Mouse (Mus musculus) liver, embryonic 11.5 days (tissue): ENCODE measurements around the gene Prkag2. TPM values are rescaled to one million over a fixed set of nuclear protein-coding genes. Genes with fewer than 3 reads are reported as not detected.

Experiments
- ATAC-seq: fragments of 200-750 bp; cut with Nextera tagmentation; replicated peaks from 2 replicates; pipeline ENCODE4 v1.8.0; 2017; ENCODE audit warnings: moderate number of reproducible peaks, mild to moderate bottlenecking, moderate TSS enrichment, moderate library complexity; ENCODE audit not compliant: low FRiP score
- DNase-seq: peaks from one replicate; pipeline ENCODE4 v3.0.0-alpha.2; 2017; ENCODE audit warnings: low spot score
- H3K27ac ChIP-seq: fragments of 300-500 bp; sonication (generic); 2 replicates; pipeline ENCODE4 v1.5.1; 2014; ENCODE audit warnings: mild to moderate bottlenecking, low read depth, low read length, control low read depth
- H3K27me3 ChIP-seq: fragments of 300-500 bp; sonication (generic); replicated peaks from 2 replicates; pipeline ENCODE4 v1.6.1; 2014; ENCODE audit warnings: low read length, mixed read lengths; ENCODE audit not compliant: control insufficient read depth, insufficient read depth
- H3K36me3 ChIP-seq: fragments of 300-500 bp; sonication (generic); 2 replicates; pipeline ENCODE4 v1.6.1; 2014; ENCODE audit warnings: mild to moderate bottlenecking, low read length, moderate library complexity, mixed read lengths; ENCODE audit not compliant: control insufficient read depth, insufficient read depth
- H3K4me1 ChIP-seq: fragments of 300-500 bp; sonication (generic); replicated peaks from 2 replicates; pipeline ENCODE4 v1.6.1; 2014; ENCODE audit warnings: low read length, mixed read lengths; ENCODE audit not compliant: control insufficient read depth, insufficient read depth
- H3K4me2 ChIP-seq: fragments of 300-500 bp; sonication (generic); 2 replicates; pipeline ENCODE4 v1.6.1; 2014; ENCODE audit warnings: mild to moderate bottlenecking, control low read depth, moderate library complexity
- H3K4me3 ChIP-seq: fragments of 300-500 bp; sonication (generic); 2 replicates; pipeline ENCODE4 v1.5.1; 2014; ENCODE audit warnings: low read depth, low read length, control low read depth
- H3K9ac ChIP-seq: fragments of 300-500 bp; sonication (generic); 2 replicates; pipeline ENCODE4 v1.6.1; 2014; ENCODE audit warnings: low read depth, low read length, control low read depth
- H3K9me3 ChIP-seq: fragments of 300-500 bp; sonication (generic); 2 replicates; pipeline ENCODE4 v1.6.1; 2016; ENCODE audit warnings: low read length, inconsistent platforms, mixed read lengths; ENCODE audit not compliant: control insufficient read depth
- WGBS: fragments of 180-500 bp; shearing (Covaris S2); extraction: QIAGEN DNeasy Blood & Tissue Kit; methylation state at CpG from one replicate; pipeline ENCODE4 v1.1.7; 2014; 5-methylcytosine and 5-hydroxymethylcytosine counted together
- polyA plus RNA-seq: library from polyadenylated mRNA; unstranded; fragments of >200 nt; fragmentation: Nextera tagmentation; extraction: Ambion mirVana; gene quantifications from 2 replicates; pipeline ENCODE4 v1.2.1, GENCODE M21; 2014

Gene Prkag2
- 12.8 and 15.8 TPM in 2 replicates for polyA plus RNA-seq

GRCm38 (mm10) chr5:25100516-25101125, at the start of gene Prkag2:
Gene Prkag2 (minus strand): TSS chr5:25100642.
- ATAC-seq: peak; percentile 58
- peaks cover 48% of the 10 kb centered on the region for H3K27me3 ChIP-seq
- no peaks in the 10 kb centered on the region for H3K9me3 ChIP-seq
- peak within 1 kb of the TSS; percentile 86 for H3K4me2 ChIP-seq
- H3K4me1 ChIP-seq: no peaks in the 10 kb centered on the region
- H3K36me3 ChIP-seq: no peaks in the 10 kb centered on the region
- under 1% methylated on average over 50 of the region's 50 CpGs for WGBS
- H3K4me3 ChIP-seq: peak within 1 kb of the TSS; percentile 57
- H3K27ac ChIP-seq: no peak within 1 kb of the TSS
- H3K9ac ChIP-seq: peak within 1 kb of the TSS; percentile 56
- DNase-seq: peak; percentile 70

DNA sequence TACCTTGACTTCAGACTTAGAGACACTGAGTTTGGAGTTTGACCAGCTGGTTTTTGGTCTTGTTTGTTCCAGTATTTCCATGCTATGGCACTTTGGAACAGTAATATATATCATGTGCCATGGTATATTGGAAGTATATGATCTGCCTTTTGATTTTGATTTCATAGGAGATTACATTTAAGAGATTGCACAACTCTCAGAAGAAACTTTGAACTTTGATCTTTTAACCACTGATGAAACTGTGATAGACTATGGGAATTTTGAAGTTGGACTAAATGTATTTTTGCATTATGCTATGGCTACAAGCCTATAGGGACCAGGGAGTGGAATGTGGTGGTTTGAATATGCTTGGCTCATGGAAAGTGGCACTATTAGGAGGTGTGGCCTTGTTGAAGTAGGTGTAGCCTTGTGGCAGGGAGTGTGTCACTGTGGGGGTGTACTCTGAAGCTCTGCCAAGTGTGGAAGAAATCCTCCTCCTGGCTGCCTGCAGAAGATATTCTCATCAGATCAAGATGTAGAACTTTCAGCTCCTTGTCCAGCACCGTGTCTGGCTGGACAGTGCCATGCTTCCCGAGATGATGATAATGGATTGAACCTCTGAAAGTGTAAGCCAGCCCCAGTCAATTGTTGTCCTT, 49.0 kb upstream of the Prkag2 start:
- Histone ChIP-seq H3K9me3 (no peaks in the 10 kb centered on the region), H3K27me3 (no peaks in the 10 kb centered on the region), H3K36me3 (no peaks in the 10 kb centered on the region), H3K9ac (no peak overlapping the region), H3K27ac (no peak overlapping the region), H3K4me2 (no peak overlapping the region), H3K4me1 (no peaks in the 10 kb centered on the region), H3K4me3 (no peak overlapping the region)
- ATAC-seq (no peak), DNase-seq (peak; percentile 15)
- 62% methylated on average over 2 of the region's 2 CpGs for WGBS

DNA sequence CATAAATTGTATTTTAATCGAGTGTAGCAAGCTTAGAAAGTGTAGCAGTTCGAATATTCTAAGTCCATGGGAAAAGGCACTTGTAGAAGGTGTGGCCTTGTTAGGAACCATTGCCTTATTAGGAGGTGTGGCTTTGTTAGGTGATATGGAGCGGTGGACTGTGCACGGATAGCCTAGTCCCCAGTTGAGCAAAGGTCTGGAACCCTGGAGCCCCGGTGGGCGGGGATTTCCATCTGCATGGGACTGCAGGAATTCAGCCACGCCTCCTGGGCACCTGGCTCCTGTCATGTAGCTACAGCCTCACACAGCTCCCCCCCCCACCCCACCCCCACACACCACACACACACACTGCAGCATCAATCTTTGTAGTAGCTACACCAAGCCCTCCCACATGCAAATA, 46.3 kb upstream of the Prkag2 start:
- H3K27me3 ChIP-seq: no peaks in the 10 kb centered on the region
- ATAC-seq: no peak
- no peak overlapping the region for H3K9ac ChIP-seq
- no peak overlapping the region for H3K4me3 ChIP-seq
- H3K27ac ChIP-seq: no peak overlapping the region
- H3K4me2 ChIP-seq: no peak overlapping the region
- no peaks in the 10 kb centered on the region for H3K9me3 ChIP-seq
- H3K4me1 ChIP-seq: no peaks in the 10 kb centered on the region
- no peaks in the 10 kb centered on the region for H3K36me3 ChIP-seq
- DNase-seq: peak; percentile 12
- WGBS: 79% methylated on average over 7 of the region's 7 CpGs

DNA sequence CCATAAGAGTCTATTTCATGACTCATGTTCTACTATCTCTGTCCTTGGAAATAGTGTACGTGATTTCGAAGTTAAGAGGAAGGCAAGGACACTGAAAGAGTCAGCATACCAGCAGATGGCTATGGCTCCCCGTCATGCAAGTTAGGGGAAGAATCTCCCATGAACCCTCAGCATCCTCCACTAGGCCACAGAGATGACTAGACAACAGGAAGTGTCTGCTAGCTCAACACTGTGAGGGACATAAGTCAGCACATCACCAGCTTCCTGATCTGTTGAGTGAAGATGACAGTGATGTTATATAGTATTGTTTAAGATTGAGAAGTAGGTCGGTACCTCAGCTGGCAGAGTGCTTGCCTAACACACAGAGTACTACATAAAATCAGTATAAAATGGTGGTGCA, 27.4 kb upstream of the Prkag2 start:
- no peaks in the 10 kb centered on the region for H3K27me3 ChIP-seq
- H3K36me3 ChIP-seq: no peaks in the 10 kb centered on the region
- H3K27ac ChIP-seq: no peak overlapping the region
- no peak overlapping the region for H3K4me2 ChIP-seq
- 74% methylated on average over 4 of the region's 4 CpGs for WGBS
- H3K4me1 ChIP-seq: no peaks in the 10 kb centered on the region
- ATAC-seq: no peak
- DNase-seq: no peak
- no peak overlapping the region for H3K4me3 ChIP-seq
- H3K9ac ChIP-seq: no peak overlapping the region
- H3K9me3 ChIP-seq: no peaks in the 10 kb centered on the region

GRCm38 (mm10) chr5:25125884-25126560, 25.6 kb upstream of the Prkag2 start:
- H3K27me3 ChIP-seq: no peaks in the 10 kb centered on the region
- no peaks in the 10 kb centered on the region for H3K9me3 ChIP-seq
- H3K36me3 ChIP-seq: no peaks in the 10 kb centered on the region
- WGBS: 70% methylated on average over 3 of the region's 3 CpGs
- H3K4me2 ChIP-seq: no peak overlapping the region
- H3K27ac ChIP-seq: no peak overlapping the region
- no peak overlapping the region for H3K4me3 ChIP-seq
- H3K4me1 ChIP-seq: no peaks in the 10 kb centered on the region
- DNase-seq (peak; percentile 6), ATAC-seq (no peak)
- H3K9ac ChIP-seq: no peak overlapping the region

DNA sequence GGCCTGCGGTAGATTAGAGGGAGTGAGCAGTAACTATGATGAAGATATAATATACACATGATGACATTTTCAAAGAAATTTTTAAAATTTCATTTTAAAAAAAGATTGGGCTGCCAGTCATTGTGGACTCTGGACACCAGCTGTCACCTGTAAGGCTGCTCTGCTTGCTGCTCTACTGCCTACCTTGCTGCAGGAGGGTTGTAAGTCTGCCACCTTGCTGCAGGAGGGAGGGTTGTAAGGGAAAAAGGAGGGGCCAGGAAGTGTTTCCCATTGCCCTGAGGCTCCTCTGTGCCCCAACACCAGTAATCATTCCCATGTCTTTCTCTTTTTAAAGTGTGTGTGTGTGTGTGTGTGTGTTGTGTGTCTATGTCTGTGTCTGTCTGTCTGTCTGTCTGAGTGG, 22.1 kb upstream of the Prkag2 start:
- Histone ChIP-seq H3K9ac (no peak overlapping the region), H3K4me2 (no peak overlapping the region), H3K27me3 (no peaks in the 10 kb centered on the region), H3K27ac (no peak overlapping the region), H3K36me3 (no peaks in the 10 kb centered on the region), H3K9me3 (no peaks in the 10 kb centered on the region), H3K4me3 (no peak overlapping the region), H3K4me1 (no peaks in the 10 kb centered on the region)
- DNase-seq (peak; percentile 23), ATAC-seq (no peak)
- 74% methylated on average over 1 of the region's 1 CpGs for WGBS

DNA sequence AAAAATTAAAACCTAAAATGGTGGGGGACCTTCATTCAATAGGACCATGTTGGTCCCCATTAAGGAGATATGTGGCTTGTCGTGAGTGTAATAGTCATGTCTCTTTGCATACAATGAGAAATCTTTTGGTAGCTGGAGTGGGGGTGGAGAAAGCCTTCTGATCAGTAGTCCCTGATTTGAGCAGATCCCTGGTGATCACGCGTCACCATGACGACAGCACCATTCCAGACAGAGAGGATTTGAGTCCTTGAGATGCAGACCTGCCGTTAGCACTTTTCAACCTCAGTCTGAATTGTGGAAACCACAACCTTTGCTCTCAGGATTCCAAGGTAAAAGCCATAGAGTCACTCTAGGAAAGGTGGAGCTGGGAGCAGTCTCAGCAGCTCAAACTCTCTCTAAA, 18.7 kb upstream of the Prkag2 start:
- H3K36me3 ChIP-seq: no peaks in the 10 kb centered on the region
- H3K9ac ChIP-seq: no peak overlapping the region
- no peak overlapping the region for H3K4me2 ChIP-seq
- no peak overlapping the region for H3K27ac ChIP-seq
- no peak for DNase-seq
- no peaks in the 10 kb centered on the region for H3K27me3 ChIP-seq
- H3K4me3 ChIP-seq: no peak overlapping the region
- H3K4me1 ChIP-seq: no peaks in the 10 kb centered on the region
- H3K9me3 ChIP-seq: no peaks in the 10 kb centered on the region
- 81% methylated on average over 5 of the region's 5 CpGs for WGBS
- ATAC-seq: no peak

DNA sequence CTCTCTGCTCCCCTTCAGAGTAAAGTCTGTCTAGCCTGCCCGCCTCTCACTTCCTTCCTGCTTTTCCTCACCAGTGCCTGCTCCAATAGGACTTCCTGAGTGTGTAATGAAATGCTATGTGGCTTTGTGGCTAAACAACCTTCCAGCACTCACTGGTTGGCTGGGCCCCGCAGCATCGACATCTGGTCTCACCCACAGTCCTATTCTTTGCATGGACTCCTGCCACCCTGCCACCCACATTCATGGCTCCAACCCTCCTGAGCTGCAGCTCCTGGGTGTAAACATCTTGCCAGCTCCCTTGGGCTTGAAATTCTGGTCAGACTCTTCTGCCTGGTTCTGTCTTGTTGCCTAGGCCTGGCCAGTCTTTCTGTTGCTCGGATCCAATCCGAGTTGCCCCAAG, 15.6 kb upstream of the Prkag2 start:
- no peak for ATAC-seq
- Histone ChIP-seq H3K27ac (no peak overlapping the region), H3K27me3 (no peaks in the 10 kb centered on the region), H3K9me3 (no peaks in the 10 kb centered on the region), H3K4me2 (no peak overlapping the region), H3K36me3 (no peaks in the 10 kb centered on the region), H3K4me1 (no peaks in the 10 kb centered on the region), H3K4me3 (no peak overlapping the region), H3K9ac (no peak overlapping the region)
- 48% methylated on average over 5 of the region's 5 CpGs for WGBS
- no peak for DNase-seq

DNA sequence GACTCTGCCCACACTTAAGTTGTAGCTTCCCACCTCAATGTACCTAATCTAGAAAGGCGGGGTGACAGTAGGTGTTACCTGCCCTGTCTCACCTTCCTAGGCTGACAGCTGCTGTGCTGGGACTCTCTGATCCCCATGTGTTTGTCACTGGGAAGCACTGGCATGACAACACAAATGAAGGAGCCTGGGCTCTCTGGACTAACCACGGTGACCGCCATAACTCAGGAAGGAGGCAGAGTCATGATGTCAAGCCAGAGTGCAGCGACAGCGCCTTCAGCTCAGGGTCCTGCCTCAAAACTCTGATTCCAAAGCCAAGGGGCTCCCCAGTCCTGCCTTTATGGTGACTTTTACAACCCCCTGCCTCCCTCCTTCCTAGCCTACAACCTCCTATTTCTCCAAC, 14.8 kb upstream of the Prkag2 start:
- ATAC-seq (no peak), DNase-seq (peak; percentile 19)
- H3K4me3 ChIP-seq: no peak overlapping the region
- no peak overlapping the region for H3K4me2 ChIP-seq
- no peak overlapping the region for H3K27ac ChIP-seq
- no peaks in the 10 kb centered on the region for H3K36me3 ChIP-seq
- H3K27me3 ChIP-seq: no peaks in the 10 kb centered on the region
- 40% methylated on average over 5 of the region's 5 CpGs for WGBS
- no peak overlapping the region for H3K9ac ChIP-seq
- no peaks in the 10 kb centered on the region for H3K4me1 ChIP-seq
- no peaks in the 10 kb centered on the region for H3K9me3 ChIP-seq
